Mouse (Mus musculus) CH12.LX (cell line): ENCODE data around the gene Tbx15.

ENCODE experiments used
- CHD2 ChIP-seq: IDR thresholded peaks from 2 replicates; pipeline ENCODE4 v1.6.1; 2011; ENCODE audit warnings: low read length, improper control_type of control experiment
- HCFC1 ChIP-seq: IDR thresholded peaks from 2 replicates; pipeline ENCODE4 v1.6.1; 2012; ENCODE audit warnings: low read depth, mild to moderate bottlenecking, inconsistent platforms, low read length, improper control_type of control experiment
- MAZ ChIP-seq: IDR thresholded peaks from 2 replicates; pipeline ENCODE4 v1.6.1; 2012; ENCODE audit warnings: low read depth, mild to moderate bottlenecking, inconsistent platforms, low read length, improper control_type of control experiment, moderate library complexity
- POLR2AphosphoS2 ChIP-seq: IDR thresholded peaks from 2 replicates; pipeline ENCODE4 v1.6.1; 2011; ENCODE audit warnings: low read depth, low read length, improper control_type of control experiment
- ZKSCAN1 ChIP-seq: IDR thresholded peaks from 2 replicates; pipeline ENCODE4 v1.6.1; 2012; ENCODE audit warnings: low read depth, inconsistent platforms, low read length, improper control_type of control experiment, borderline replicate concordance

DNA sequence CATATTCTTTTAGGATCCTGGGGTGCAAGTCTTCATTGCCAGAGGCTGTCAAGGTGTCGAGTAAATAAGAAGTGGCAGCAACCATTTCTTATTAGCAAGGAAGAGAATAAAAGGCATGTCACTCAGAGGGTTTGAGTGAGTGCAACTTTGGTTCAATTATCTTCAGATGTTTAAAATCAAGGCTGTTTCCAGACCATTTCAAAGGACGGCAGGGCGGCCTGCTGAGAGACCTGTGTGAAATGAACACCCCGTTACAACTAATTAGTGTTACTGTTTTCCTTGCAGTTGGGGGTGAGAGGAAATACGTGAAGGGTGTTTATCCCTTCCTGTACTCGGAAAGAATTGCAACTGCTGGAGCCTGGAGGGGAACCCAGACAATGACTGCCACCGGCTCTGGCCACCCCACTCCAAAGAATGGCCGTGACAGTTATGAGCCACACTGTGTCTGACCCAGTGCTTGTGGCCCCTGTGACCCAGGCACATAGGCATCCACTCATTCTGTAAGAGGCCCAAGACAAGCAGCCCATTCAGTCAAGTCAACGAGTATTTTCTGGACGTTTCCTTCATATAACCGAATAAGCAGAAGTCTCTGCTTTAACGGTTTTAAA lies 37.9 kb downstream of the Tbx15 start:
- TF ChIP-seq POLR2AphosphoS2, result no peak
- no peak for TF ChIP-seq CHD2
- no peak for TF ChIP-seq ZKSCAN1
- TF ChIP-seq MAZ, result no peak
- TF ChIP-seq HCFC1, result no peak
